Mouse (Mus musculus) cerebellum, postnatal 36 days (tissue): Measurements from ENCODE around the gene Mmp1b.
"Not testable (repeated sequence)": the region's sequence is repeated elsewhere in the genome, so short reads cannot be mapped to it uniquely, and the experiment has no call there.

Experiments
- DNase-seq, 2 experiments: peaks; one replicate each; pipeline ENCODE4 v3.0.0; 2021 to 2022; ENCODE audit warnings: mixed read lengths in 2 of 2

Gene Mmp1b

GRCm38 (mm10) chr9:7387947-7388346, at the start of gene Mmp1b:
TSS of gene Mmp1b (minus strand) at chr9:7388047.
- no peak for DNase-seq

- not testable (repeated sequence) for DNase-seq
Observed at GRCm38 (mm10) chr9:7396556-7396955, 8.7 kb upstream of the Mmp1b start.

GRCm38 (mm10) chr9:7354535-7354934, 33.3 kb downstream of the Mmp1b start:
- DNase-seq, result no peak

GRCm38 (mm10) chr9:7345513-7345912, 42.3 kb downstream of the Mmp1b start:
- no peak for DNase-seq

GRCm38 (mm10) chr9:7344107-7344506, 43.7 kb downstream of the Mmp1b start, which contains the start of gene Mmp12:
TSS of gene Mmp12 (plus strand) at chr9:7344381.
- no peak for DNase-seq

GRCm38 (mm10) chr9:7336740-7337483, 50.9 kb downstream of the Mmp1b start:
- DNase-seq, result no peak

- no peak for DNase-seq
Observed at GRCm38 (mm10) chr9:7335766-7336680, 51.8 kb downstream of the Mmp1b start.

- no peak for DNase-seq
Observed at GRCm38 (mm10) chr9:7331847-7332246, 56.0 kb downstream of the Mmp1b start.
